Mouse (Mus musculus): ENCODE measurements around the gene Gtf2h4.
A peak's percentile ranks its signal among the peaks of the same experiment; 100 is the strongest.

The Gtf2h4 gene

GRCm38 (mm10) chr17:35673416-35674035, at the start of gene Gtf2h4:
TSS of gene Gtf2h4 (minus strand) at chr17:35673739.
- peak; percentile 92 to 96 for DNase-seq (ENCODE audit: low spot score in 2 of 2)

- no peak for DNase-seq (ENCODE audit: low spot score in 2 of 2)
Measured at GRCm38 (mm10) chr17:35721676-35722075, 48.1 kb upstream of the Gtf2h4 start.

GRCm38 (mm10) chr17:35720340-35720727, 46.8 kb upstream of the Gtf2h4 start:
- peak in 1 of 2 experiments; percentile 47 for DNase-seq (ENCODE audit: low spot score in 2 of 2)

DNA sequence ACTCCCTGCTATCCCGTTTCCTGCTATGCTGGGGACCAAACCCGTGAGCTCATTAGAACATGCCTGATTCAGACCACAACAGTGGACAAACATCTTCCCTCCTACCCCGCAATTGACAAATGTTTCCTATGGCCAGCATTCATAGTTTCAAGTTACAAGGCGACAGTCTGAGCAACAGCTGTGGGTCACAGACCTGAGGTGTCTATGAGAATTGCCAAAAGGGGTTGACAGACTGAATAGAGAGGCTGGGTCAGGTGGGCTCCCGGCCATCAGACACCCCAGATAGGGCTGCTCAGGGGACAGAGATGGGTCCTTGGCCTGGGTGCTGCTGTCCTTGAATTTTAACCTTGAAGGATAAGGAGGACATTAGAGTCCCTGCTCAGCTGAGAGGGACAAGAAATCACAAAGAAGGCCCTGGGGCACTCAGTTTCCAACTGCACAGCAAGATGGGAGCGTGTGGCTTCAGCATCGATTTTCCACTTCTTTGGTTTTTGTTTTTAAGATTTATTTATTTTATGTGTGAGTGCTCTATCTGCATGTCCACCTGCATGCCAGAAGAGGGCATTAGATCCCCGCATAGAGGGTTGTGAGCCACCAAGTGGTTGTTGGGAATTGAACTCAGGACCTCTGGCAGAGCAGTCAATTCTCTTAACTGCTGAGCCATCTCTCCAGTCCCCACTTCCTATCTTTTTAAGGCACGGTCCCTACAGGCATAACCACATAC, 46.2 kb upstream of the Gtf2h4 start:
- DNase-seq (ENCODE audit: low spot score in 2 of 2) = no peak

- DNase-seq (ENCODE audit: low spot score in 2 of 2) = no peak
Measured at GRCm38 (mm10) chr17:35717080-35717479, 43.5 kb upstream of the Gtf2h4 start.

- no peak for DNase-seq (ENCODE audit: low spot score in 2 of 2)
Measured at GRCm38 (mm10) chr17:35716114-35716513, 42.6 kb upstream of the Gtf2h4 start.

- no peak for DNase-seq (ENCODE audit: low spot score in 2 of 2)
Measured at GRCm38 (mm10) chr17:35710705-35711347, 37.3 kb upstream of the Gtf2h4 start.

GRCm38 (mm10) chr17:35708611-35709010, 35.1 kb upstream of the Gtf2h4 start:
- no peak for DNase-seq (ENCODE audit: low spot score in 2 of 2)

DNA sequence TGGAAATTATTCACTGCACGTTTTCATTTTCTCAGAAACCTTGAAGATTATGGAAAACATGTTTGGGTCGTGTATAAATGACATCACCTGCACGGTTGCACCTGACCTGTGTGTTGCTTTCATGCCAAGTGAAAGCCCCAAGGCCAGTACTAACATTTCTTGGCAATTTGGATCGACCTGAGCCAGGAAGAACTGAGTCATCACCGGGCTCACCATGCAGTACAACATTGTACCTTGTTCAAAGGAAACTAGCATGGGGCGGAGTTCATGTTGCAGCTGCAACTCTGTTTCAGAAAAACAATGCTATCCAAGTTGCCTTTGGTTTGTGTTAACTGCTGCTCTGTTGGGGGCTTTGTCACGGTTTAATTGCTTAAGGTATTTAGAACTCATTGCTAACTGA, 34.4 kb upstream of the Gtf2h4 start:
- no peak for DNase-seq (ENCODE audit: low spot score in 2 of 2)

DNA sequence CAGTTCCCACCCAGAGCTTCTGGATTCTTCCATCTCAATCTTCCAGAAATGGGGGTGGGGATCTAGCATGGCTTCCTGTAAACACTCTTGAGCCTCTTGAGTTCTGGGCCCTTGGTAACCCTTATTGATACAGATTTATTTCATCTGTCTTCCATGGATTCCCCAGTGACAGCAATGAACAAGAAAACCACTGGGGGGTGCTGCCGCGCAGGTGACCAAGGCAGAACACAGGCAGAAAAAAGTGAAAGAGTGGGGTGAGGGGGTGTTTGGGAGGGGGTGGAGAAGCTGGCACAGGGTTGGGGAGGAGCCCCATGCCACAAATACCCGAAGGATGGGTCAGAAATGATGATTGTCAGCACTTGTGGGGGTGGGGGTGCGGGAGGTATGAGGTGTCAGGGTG, 32.3 kb upstream of the Gtf2h4 start:
- DNase-seq (ENCODE audit: low spot score in 2 of 2) = no peak

- DNase-seq (ENCODE audit: low spot score in 2 of 2) = peak in 1 of 2 experiments; percentile 58
Measured at GRCm38 (mm10) chr17:35704621-35705464, 31.3 kb upstream of the Gtf2h4 start, which contains the start of gene Ddr1. TSS of gene Ddr1 (minus strand) at chr17:35704621.

GRCm38 (mm10) chr17:35703751-35704271, 30.3 kb upstream of the Gtf2h4 start:
- DNase-seq (ENCODE audit: low spot score in 2 of 2) = no peak

- DNase-seq (ENCODE audit: low spot score in 2 of 2) = no peak
Measured at GRCm38 (mm10) chr17:35703065-35703464, 29.5 kb upstream of the Gtf2h4 start.

DNA sequence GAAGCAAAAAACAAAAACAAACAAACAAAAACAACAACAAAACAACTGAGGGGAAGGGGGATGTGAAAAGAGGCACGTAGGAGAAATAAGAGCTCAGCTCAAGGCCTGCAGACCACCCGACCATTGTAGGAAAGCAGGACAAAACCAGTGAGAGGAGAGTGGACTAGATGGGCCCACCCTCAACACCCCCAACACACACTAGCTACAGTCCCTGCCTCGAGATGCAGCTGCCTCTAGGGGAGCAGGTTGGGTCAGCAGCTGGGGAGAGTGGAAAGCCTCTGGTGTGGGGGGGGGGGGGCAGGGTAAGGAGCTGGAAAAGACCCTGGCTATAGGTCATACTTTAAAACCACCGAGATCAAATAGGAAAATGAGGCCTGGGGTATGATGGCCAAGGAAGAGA, 29.1 kb upstream of the Gtf2h4 start:
- DNase-seq (ENCODE audit: low spot score in 2 of 2) = no peak

DNA sequence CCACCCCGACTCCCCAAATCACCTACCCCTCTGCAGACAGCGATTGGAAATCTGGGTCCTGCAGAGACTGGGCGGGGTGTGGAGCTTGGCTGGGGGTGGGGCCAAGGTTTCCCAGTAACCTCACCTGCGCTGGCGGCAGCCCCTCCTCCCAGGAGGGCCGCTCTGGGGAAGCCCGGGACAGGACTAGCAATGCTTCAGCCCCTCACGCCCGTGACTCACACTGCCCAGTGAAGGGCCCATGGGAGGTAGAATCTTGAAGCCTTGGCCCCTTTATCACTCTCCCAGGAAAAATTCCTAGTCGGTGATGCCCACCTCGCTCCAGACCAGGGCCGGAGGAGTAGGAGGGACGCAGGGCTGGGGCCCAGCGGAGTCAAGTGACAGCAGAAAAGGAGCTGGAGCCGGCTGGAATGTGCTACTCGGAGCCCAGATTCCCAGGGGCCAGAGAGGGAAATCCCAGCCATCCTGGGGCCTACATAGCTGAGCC, 28.5 kb upstream of the Gtf2h4 start:
- no peak for DNase-seq (ENCODE audit: low spot score in 2 of 2)

- DNase-seq (ENCODE audit: low spot score in 2 of 2) = no peak
Measured at GRCm38 (mm10) chr17:35701203-35701977, 27.9 kb upstream of the Gtf2h4 start.

DNA sequence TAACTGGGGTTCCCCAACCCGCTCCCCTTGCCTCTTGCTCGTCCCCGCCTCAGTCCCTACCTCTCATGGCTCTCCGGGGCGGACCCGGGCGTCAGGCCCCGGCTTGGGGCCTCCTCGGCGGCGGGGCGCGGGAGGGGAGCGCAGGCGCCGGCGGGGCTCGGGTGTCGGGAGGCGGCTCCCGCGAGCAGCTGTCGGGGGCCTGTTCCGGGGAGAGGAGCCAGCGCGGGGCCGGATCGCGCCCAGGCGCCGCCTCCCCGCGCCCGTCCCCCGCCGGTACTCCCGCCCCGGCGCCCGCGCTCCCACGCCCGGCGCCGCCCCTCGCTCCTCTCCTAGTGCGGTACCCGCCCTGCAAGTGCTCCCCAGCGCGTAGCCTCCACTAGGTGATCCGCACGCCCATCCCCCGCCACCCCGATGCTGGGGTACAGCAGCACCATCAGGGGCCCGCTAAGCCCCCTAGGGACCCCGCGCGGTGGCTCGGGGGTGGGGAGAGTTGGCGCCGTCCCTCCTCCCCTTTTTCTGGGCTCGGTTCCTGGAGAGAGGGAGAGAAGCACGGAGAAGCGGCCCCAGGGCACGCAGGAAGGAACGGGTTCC, 26.9 kb upstream of the Gtf2h4 start:
- peak; percentile 61 to 77 for DNase-seq (ENCODE audit: low spot score in 2 of 2)

GRCm38 (mm10) chr17:35699919-35700318, 26.4 kb upstream of the Gtf2h4 start:
- peak; percentile 61 to 76 for DNase-seq (ENCODE audit: low spot score in 2 of 2)

- no peak for DNase-seq (ENCODE audit: low spot score in 2 of 2)
Measured at GRCm38 (mm10) chr17:35698501-35698883, 25.0 kb upstream of the Gtf2h4 start.

DNA sequence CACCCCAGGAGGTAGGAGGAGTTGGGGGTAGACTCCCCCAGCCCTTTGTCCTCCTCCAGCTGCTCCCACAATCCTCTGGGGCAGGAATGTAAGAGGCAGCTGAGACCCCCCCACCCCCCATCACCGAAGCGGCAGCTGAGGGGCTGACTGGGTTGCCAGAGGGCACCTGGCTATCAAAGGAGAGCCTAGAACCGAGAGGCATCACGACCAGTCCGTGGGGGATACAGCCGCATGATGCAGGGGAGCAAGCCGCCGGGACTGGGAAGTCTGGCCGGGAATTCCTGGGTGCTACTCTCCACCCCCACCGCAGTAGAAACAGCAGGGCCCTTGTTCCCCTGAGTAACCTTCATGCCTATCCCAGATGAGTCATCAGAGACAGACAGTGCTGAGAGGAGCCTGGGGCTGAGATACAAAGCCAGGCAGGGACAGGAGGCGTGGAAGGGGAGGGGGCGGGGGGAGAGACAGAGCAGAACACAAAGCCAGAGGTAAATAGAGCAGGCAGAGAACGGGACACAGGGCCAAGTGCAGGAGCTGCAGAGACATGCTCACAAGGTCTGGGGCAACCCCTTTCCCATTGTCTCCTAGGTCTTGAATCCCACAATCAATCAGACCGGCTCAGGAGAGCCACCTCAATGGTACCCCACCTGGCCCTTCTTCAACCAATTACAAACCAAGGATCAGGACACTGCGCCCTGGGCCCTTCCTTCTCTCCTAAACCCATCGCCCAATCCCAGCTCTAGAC, 24.4 kb upstream of the Gtf2h4 start:
- peak in 1 of 2 experiments; percentile 73 for DNase-seq (ENCODE audit: low spot score in 2 of 2)
